Mouse (Mus musculus): ENCODE results near the gene Camkmt.

Camkmt gene

DNA sequence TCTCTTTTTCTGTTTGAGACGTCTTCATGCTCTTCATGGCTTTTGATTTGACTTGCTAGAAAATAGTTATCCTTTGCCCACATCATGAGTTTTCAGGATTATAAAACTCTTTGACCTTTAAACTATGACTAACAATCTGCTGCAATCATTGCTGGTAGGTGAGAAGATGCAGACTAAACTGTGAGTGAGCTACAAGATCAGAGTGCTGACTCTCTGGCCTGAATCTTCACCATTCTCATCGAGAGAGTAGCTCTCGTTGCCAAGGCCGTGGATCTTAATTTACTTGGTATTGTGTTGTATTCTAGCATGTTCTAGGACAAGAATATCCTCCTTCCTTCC, 72.9 kb downstream of the Camkmt start:
- in situ Hi-C loops (cut with MboI; ENCODE audit: low sequenced_read_pairs): no loop called here

DNA sequence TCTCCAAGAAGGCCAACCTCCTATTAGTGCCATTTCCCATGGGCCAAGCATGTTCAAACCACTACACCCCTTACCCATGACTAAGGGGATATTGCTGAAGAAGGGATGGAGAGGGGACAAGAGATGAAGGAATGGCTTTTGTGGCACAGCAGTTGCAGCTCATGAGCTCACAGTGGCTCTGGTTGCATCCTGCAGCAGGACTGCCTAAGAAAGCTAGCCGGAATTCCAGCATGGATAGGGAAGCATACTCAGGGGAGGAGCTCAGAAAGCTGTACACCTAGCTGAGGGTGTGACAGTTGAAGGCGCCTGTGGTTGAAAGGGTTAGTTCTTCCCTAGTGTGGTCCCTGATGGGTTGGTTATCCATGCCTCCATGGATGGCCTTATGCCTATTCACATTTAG, 78.4 kb downstream of the Camkmt start:
- in situ Hi-C loops (cut with MboI; ENCODE audit: low sequenced_read_pairs): no loop called here

DNA sequence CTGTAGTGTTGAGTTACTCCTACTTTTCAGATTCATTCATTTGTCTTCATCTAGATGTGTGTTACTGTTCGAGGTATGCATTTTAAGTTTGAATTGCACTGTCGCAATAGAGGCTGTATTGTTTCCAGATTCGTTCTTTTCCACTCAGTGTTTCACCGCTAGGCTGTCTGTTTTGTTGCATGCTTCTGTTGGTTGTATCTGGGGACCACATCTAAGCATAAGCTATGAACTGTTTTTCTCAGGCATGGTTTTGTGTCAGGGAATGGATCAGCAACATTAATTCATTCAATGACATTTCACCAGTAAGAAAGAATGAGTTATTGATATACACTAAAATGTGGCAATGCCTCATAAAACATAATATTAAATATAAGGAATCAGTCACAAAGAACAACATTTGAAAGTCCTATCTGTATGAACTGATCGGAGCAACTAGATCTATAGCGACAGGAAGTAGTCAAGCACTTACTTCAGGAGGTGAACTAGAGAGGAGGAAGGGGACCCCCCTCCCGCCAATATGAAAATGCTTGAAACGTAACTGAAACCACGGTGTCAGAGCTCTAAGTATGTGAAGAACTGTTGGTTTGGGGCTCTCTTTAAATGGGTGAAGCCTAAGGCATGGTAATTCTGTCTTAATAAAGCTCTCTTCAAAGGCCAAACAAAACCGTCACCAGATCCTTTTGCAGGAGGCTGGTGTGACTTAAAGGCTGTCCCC, 80.3 kb downstream of the Camkmt start:
- in situ Hi-C loops (cut with MboI; ENCODE audit: low sequenced_read_pairs): no loop called here

DNA sequence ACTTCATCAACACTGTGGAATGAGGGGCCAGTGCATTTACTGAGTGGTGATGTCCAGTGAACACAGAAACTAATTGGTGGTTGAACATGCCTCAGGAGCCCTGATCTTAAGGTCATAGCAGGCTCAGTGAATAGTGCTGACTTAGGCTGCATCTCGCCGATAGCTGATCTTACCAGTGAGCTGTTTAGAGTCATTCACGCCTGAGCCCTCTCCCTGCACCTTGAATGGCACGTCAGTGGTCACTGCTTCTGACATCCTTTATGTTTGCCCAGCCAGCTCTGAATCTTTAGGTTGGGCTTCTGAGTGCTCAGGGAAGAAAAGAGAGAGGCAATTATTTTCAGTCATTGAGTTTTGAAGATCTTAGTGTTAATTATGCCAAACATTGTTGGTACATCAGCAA, 81.6 kb downstream of the Camkmt start:
- in situ Hi-C loops (cut with MboI; ENCODE audit: low sequenced_read_pairs): no loop called here

DNA sequence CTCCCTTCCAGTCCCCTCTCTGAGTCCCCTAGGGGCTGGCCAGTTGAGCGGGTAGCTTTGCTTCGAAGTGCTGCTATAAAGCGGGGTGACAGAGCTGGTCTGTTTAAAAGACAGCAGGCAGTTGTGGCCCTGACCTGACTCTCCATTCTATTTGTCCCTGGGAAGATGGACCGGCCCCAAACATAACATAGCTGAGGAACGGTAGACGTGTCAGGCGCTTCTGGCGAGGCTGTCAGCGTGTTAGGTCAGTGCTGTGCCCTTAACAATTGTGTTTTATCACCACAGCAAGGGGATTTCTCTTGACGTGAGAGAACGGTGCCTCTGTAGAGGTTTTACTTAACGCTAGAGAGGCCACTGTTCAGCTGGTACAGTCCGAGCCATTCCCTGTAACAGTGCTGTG, 86.9 kb downstream of the Camkmt start:
- in situ Hi-C loops (cut with MboI; ENCODE audit: low sequenced_read_pairs): loop anchor here (25.0 kb wide), 1 partner anchor 460 kb away; no protein-coding TSS in a partner anchor

DNA sequence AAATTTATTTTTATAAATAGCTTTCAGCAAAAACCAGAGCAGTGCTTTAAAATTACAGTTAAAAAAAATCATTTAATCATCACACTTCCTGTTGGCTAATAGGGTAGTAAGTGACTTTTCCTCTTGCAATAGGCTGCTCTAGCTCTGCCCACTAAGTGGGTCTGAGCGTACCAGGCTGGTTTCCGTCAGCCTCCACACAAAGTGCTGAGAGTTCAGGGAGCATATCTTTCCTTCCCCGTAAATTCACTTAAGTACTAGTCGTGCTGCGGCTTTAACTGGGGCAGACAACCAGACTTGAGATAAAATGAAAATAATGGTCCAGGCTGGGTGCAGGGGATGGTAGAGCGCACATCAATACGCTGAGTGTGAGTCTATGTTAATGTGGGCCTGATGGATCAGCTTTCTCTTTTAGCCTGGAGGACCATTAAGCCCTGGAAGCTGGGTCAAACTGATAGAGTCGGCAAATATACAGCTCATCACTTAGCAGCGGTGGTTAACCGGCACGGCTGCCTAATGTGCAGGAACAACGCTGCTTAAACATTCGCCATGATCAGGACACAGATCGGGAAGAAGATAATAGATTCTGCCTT, 90.2 kb downstream of the Camkmt start:
- in situ Hi-C loops (cut with MboI; ENCODE audit: low sequenced_read_pairs): loop anchor here (25.0 kb wide), 1 partner anchor 457 kb away; no protein-coding TSS in a partner anchor

DNA sequence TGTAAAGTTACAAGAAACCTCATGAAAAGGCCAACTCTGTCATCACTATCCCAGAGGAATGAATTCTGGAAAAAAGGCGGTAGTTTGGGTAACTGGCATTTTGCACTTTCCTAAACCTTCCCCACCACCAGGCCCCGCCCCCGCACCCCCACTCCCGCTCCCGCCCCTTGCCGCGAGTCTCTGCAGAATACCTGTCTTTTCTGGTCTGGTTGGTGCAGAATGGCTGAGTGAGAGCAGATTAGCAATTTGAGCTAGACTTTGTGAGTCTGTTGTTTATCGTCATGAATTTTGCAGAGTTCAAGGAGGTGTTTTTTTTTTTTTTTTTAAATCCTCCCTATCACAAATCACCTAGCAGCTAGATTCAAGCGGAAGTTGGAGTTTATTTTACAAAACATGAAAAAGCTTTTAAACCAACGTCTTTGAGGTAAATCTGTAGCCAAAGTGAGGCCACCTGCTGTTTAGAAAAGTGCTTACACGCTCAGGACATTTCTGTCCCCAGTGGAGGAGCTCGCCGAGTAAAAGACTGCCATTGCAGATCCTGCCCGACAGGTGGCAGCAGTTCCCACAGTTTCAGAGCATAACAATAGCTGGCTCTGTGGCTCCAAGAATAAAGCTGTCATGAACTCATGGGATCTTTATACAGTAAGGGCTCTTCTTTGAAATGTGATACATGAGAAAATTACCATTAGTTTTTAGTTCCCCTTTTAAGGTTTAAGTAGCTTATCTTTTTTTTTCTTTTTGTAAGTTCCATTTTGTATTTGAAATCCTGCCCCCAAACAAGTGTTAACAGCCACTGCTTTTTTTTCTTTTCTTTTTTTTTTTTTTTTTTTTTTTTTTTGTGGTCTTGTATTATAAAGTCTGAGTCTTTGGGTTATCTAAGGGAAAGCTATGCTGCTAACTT, 99.1 kb downstream of the Camkmt start:
- in situ Hi-C loops (cut with MboI; ENCODE audit: low sequenced_read_pairs): loop anchor here (25.0 kb wide), 1 partner anchor 448 kb away; no protein-coding TSS in a partner anchor

DNA sequence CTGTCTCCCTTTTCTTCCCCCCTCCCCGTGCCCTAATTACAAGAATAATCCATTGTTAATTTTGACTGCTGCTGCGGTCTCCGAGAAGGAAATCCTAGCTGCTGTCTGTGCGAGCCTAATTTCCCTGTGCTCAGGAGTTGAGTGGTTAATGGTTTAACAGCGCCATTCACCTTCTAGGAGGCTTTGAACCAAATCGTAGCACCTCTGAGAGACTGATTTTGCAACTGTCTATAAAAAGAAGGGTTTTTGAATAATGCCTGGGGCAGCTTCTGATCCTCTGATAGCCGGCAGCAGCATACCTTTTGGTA, 99.7 kb downstream of the Camkmt start:
- in situ Hi-C loops (cut with MboI; ENCODE audit: low sequenced_read_pairs): loop anchor here (25.0 kb wide), 1 partner anchor 447 kb away; no protein-coding TSS in a partner anchor

DNA sequence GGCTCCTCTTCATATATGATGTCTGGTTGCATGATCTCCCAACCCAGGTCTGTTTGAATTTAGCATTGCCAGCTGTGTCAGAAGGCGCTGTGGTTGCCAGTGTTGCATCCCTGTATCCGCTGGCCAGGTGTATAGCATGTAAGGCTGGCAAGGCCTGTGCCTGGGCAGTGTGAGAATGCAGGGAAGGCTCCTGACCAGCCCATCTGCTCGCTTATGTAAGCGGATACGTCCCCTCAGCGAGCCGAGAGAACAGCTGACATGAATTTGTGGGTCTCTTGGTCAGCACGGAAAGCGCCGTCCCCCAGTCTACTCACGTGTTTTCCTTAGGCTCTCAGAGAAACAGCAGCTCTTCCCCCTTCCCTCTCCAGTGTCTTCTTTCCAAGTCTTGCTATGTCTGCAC, 102.9 kb downstream of the Camkmt start:
- in situ Hi-C loops (cut with MboI; ENCODE audit: low sequenced_read_pairs): loop anchor here (25.0 kb wide), 1 partner anchor 444 kb away; no protein-coding TSS in a partner anchor

DNA sequence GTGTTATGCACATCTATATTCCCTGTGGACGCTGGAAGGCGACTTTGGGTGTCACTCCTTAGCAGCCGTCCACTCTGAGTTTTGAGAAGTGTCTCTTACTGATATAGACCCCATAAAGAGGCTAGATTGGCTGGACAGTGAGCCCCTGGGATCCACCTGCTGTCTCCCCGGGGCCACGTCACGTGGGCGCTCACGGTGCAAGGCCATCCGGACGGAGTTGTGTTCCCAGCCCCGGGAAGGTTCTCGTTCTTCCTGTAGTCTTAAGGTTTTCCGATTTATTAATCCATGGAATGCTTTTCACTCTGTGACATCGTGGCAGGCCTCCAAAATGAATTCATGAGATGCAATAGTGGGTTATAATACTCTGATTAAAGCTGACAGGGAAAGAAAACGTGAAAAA, 108.4 kb downstream of the Camkmt start:
- in situ Hi-C loops (cut with MboI; ENCODE audit: low sequenced_read_pairs): loop anchor here (25.0 kb wide), 1 partner anchor 439 kb away; no protein-coding TSS in a partner anchor

DNA sequence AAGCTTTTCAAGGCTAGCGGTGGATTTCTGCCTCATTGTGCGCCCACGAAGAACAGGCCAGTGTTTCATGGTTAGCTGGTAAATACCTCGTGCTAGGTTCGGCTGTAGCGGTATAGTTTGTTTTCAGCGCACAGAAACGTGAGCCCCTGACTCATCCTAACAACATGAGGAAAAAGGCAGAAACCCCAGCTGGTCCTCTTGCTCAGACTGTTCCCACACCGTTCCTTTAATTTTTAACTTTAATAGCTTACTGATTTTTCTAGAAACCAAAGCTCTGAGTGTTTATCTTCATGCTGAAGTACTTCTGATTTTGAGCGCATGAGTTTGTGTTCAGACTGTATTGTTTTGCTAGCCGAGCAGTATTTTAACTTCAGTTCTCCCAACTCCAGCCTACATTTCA, 109.0 kb downstream of the Camkmt start:
- in situ Hi-C loops (cut with MboI; ENCODE audit: low sequenced_read_pairs): loop anchor here (25.0 kb wide), 1 partner anchor 438 kb away; no protein-coding TSS in a partner anchor

DNA sequence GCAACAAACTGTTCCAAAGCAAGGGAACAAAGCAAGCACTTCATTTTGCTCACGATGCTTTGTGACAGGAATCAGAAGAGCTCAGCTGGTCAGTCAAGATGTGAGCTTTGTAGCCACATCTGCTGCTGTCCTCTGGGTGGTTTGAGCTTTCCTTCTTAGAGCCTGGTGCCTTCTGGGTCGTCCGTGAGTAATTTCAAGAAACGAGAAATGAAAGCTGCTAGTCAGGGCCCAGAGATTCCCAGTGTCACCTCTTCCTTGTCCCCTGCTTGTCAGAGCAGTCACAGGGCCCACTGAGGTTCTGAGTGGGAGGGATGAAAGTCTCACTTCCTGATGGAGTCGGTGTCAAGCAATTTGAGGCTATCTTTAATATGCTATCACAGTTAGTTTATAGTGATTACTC, 127.7 kb downstream of the Camkmt start:
- in situ Hi-C loops (cut with MboI; ENCODE audit: low sequenced_read_pairs): no loop called here

DNA sequence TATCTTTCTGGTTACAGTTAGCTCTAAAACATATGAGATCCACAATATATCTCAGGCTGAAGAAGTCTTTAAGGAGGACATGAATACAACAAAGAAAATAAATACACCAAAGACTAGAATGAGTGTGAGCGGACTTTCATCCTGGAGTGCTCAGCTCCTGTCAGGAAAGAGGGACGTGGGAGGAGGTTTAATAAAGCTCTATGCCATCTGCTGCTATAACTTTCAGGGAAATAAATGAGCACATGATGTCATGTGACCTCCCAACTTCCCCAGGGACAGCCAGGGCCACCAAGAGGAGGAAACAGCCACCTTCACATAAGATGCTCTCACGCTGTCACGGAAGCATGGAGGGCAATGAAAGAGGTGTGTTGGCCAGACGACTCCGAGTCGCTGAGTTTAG, 151.8 kb downstream of the Camkmt start:
- in situ Hi-C loops (cut with MboI; ENCODE audit: low sequenced_read_pairs): no loop called here

DNA sequence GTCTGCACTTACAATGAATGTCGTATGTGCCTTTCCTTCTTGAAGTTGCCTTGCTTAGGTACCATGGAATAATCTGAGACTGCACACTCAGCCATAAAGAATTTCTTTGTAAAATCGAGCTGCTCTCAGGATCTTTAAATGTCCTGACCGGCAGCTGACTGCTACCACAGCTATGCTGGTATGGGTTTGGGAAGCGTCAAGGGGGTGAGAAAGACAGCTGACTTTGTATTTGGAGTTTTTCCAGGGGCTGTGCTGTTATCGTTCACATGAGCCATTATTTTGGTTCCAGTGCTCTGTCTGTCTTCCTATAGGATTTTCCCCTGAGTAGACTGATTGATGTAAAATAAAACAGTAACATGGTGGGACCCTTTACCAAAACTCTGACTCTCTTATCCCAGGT, 158.6 kb downstream of the Camkmt start:
- in situ Hi-C loops (cut with MboI; ENCODE audit: low sequenced_read_pairs): no loop called here

DNA sequence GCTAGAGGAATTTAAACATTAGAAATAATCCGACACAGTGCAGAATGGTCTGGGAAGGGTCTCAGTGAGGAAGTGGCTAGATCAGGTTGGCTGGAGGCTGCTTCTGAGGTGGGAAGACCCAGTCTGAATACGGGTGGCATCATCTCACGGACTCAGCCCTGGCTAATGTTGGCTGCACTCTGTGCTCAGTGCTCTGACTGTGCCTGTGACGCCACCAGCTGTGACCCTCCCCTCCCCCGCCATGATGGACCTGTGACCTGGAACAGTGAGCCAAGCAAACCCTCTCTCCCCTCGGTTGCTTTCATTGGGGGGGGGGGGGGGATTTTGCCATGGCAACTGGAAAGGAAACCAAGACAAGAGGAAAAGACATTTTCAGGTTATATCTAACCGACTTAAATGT, 159.4 kb downstream of the Camkmt start:
- in situ Hi-C loops (cut with MboI; ENCODE audit: low sequenced_read_pairs): no loop called here

DNA sequence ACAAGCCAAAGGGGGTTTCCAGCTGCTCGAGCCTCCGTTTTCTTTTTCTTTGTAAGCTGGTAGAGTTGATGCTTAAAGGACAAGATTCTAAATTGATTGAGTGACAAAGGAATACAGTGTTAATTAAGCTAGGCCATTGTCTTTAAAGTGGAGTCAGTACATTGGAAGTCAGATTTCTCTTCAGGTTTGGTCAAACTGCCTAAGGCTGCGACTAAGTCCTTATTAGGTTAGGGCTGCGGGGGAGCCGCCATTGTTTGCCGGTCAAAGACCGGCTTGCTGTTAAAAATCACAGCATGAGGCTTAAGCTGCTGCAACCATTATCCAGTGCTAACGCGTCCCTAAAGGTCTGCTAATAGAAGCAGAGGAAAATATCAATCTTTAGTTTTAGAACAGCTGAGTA, 166.6 kb downstream of the Camkmt start:
- in situ Hi-C loops (cut with MboI; ENCODE audit: low sequenced_read_pairs): no loop called here

DNA sequence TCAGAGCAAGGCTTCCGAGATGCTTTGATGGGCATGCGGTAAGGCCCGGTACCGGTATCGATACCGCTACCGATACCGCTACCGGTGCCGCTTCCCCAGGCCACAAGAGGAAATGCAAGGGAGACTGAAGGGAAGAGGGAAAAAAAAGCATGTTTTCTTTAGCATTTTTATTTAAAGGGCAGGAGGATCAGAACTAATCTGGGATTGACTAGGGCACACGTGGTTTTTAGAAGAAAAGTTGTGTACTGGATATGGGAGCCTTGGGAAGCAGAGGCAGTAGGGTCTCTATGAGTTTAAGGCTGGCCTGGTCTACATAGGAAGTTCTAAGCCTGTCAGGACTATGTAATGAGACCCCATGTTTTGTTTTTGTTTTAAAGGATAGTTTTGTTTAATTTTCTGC, 167.0 kb downstream of the Camkmt start:
- in situ Hi-C loops (cut with MboI; ENCODE audit: low sequenced_read_pairs): no loop called here

DNA sequence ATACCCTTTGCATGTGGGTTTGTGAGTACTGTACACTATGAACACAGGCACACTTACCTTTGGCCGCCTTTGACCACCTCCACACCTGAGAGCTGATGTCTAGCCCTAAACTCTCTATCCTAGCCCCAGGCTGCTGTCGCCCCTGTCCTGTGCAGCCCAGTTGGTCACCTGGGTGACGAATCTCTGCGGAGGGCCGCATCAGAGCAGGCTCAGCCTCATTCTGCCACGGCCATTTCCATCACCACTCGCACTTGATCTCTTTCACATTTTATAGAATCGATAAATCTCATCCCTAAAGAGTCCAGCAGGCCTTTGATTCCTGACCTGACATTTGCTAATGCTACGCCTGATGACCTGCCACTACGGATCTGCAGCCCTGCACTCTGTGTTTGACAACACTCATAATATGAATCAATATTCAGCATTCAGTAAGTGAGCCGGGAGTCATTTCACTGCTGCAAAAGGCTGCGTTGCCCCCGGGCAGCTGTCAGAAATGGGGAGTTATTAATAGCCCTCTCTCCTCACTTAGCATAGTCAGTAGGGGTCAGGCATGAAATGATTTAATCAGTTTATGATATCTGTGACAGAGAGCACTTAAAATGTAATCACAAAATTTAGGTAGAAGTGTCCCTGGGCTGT, 168.5 kb downstream of the Camkmt start:
- in situ Hi-C loops (cut with MboI; ENCODE audit: low sequenced_read_pairs): no loop called here

DNA sequence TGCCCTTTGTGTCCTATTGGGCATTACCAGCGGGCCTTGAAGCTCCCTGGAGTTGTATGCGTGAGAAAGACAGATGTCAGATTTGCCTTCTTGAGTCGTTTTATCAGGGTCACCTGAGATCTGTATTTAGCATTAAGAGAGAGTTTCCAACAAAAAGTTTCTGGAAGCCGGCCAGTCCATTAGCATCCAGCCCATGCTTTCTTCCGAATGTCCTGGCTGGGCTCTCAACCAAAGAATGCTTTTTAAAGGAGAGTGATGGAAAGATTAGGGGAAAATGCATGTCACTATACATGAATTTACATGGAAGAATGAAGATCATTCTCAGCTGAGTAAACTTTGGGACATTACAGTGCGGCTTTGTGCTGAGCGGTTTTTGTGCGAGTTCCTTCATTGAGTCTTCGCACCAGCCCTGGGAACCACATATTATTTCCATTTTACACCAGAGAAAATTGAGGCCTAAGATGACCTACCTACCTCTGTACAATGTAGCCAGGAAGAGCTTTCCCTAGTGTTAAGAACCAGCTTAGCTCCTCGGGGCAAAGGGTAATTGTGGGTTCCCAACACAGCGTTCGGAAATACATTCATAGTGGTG, 176.6 kb downstream of the Camkmt start:
- in situ Hi-C loops (cut with MboI; ENCODE audit: low sequenced_read_pairs): no loop called here

DNA sequence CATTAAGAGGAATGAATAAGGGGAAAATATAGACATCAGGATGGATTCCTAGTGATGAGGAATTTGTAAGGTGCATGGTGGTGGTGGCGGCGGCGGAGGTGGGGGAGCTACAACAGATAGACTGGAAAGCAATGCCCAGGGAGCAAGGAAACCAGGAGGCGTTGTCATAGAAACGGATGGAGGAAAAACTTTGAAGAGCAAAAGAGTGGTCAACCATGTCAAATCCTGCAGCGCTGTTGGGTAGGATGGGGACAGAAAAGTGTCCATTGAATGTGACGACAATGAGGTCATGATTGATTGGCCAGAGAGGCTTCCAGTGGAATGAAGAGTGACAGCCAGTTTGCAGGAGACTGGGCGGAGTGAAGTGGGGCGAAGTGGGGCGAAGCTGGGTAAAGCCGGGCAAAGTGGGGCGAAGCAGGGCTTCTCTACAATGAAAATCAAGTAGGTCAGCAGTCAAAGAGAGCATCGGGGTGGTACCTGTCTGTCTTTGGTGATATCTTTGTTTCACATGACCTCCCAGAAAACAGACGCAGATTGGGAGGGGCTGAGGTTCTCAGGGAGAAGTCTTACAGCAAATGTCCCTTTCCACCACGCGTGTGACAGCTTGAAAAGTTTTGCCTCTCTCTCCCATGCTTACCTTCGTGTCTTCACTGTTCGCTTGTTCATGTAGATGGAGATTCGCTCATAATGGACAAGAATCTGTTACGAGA, 181.3 kb downstream of the Camkmt start:
- in situ Hi-C loops (cut with MboI; ENCODE audit: low sequenced_read_pairs): no loop called here

Data from CH12F3 (cell line).